Mouse (Mus musculus): Measurements from ENCODE around the gene Pip4p1. TPM values are rescaled to one million over a fixed set of nuclear protein-coding genes. Genes with fewer than 3 reads are reported as not detected.
A peak's percentile ranks its signal among the peaks of the same experiment; 100 is the strongest.
"Not testable (repeated sequence)": the region's sequence is repeated elsewhere in the genome, so short reads cannot be mapped to it uniquely, and the experiment has no call there.

The Pip4p1 gene
- polyA plus RNA-seq, 1 experiment from 2014 or later = 54.5 TPM

- not testable (repeated sequence) for H3K27me3 ChIP-seq; ATAC-seq (ENCODE audit: insufficient number of reproducible peaks, insufficient read depth, low FRiP score, low TSS enrichment); H3K36me3 ChIP-seq; H3K27ac ChIP-seq; H3K4me3 ChIP-seq; H3K9me3 ChIP-seq; H3K4me2 ChIP-seq (replicated peaks); H3K4me1 ChIP-seq; H3K9ac ChIP-seq
- 87% methylated on average over 5 of the region's 5 CpGs for WGBS
These were observed 27.8 kb upstream of the Pip4p1 start for GRCm38 (mm10) chr14:50958289-50958995.

DNA sequence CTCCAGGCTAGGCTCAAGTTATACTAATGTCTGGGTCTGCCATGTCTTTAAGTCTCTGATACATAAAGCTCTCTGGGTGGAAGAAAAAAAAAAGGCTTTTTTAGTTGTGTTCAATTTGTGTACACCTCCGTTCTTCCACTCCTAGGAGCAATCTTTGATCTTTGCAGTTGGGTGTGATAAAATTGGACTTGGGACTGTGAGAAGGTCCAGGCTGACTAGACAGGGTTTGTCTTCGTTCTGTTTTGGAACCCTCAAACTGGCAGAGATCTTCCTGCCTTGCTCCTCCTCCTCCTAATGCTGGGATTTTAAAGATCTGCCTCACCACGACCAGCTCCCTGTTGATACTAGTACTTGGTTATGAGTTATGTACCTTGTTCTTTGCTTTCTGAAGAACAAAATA is 26.5 kb upstream of the Pip4p1 start:
- WGBS = 69% methylated on average over 3 of the region's 3 CpGs
- H3K4me3 ChIP-seq; ATAC-seq (ENCODE audit: insufficient number of reproducible peaks, insufficient read depth, low FRiP score, low TSS enrichment); H3K27ac ChIP-seq; H3K9ac ChIP-seq; H3K4me2 ChIP-seq (replicated peaks); H3K4me1 ChIP-seq; H3K27me3 ChIP-seq; H3K9me3 ChIP-seq; H3K36me3 ChIP-seq: not testable (repeated sequence)

GRCm38 (mm10) chr14:50956724-50957123 is 26.1 kb upstream of the Pip4p1 start:
- not testable (repeated sequence) for H3K27me3 ChIP-seq; ATAC-seq (ENCODE audit: insufficient number of reproducible peaks, insufficient read depth, low FRiP score, low TSS enrichment)

GRCm38 (mm10) chr14:50955942-50956508 is 25.4 kb upstream of the Pip4p1 start, which contains the start of gene Pnp2:
TSS of gene Pnp2 (plus strand) at chr14:50955992.
- not testable (repeated sequence) for H3K4me1 ChIP-seq, H3K9ac ChIP-seq, H3K36me3 ChIP-seq, H3K27me3 ChIP-seq, H3K27ac ChIP-seq, H3K9me3 ChIP-seq
- 0 out of 2 replicates have a peak within 1 kb of the TSS, but pooled peaks have one; percentile 4 for H3K4me3 ChIP-seq
- 6% methylated on average over 18 of the region's 19 CpGs for WGBS
- peak; percentile 75 for ATAC-seq (ENCODE audit: insufficient number of reproducible peaks, insufficient read depth, low FRiP score, low TSS enrichment)
- H3K4me2 ChIP-seq (replicated peaks) = peak within 1 kb of the TSS; percentile 36

More at GRCm38 (mm10) chr14:50956724-50957123, 26.1 kb upstream of the Pip4p1 start:
- WGBS = 76% methylated on average over 6 of the region's 6 CpGs
- H3K4me1 ChIP-seq; H3K36me3 ChIP-seq; H3K4me2 ChIP-seq (replicated peaks); H3K27ac ChIP-seq; H3K9ac ChIP-seq; H3K4me3 ChIP-seq; H3K9me3 ChIP-seq: not testable (repeated sequence)

DNA sequence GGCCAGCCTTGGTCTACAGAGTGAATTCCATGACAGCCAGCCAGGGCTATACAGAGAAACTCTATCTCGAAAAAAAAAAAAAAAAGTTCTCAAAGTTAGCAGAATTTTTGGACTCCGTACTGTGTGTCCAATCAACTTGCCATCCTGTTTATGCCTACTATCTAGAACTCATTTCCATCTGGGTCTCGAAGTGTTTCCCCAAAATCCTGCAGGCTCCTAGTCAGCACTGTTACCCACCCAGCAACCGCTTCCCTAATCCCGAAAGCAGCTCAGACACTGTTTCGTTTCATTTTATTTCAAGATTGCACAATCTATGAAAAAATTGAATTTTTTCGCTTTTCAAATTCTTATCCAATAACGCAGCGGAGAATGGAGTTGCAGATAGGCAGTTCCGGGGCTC is 24.8 kb upstream of the Pip4p1 start:
- H3K27ac ChIP-seq = no peak overlapping the region
- no peak overlapping the region for H3K4me3 ChIP-seq
- 89% methylated on average over 10 of the region's 10 CpGs for WGBS
- H3K36me3 ChIP-seq = peaks cover 8% of the 10 kb centered on the region
- no peak overlapping the region for H3K9ac ChIP-seq
- ATAC-seq (ENCODE audit: insufficient number of reproducible peaks, insufficient read depth, low FRiP score, low TSS enrichment) = no peak
- H3K4me2 ChIP-seq (replicated peaks) = no peak overlapping the region
- no peaks in the 10 kb centered on the region for H3K9me3 ChIP-seq
- H3K4me1 ChIP-seq = no peaks in the 10 kb centered on the region
- no peaks in the 10 kb centered on the region for H3K27me3 ChIP-seq

- WGBS = 30% methylated on average over 3 of the region's 3 CpGs
- not testable (repeated sequence) for H3K27ac ChIP-seq; H3K4me1 ChIP-seq; H3K9ac ChIP-seq; H3K9me3 ChIP-seq; H3K27me3 ChIP-seq; H3K36me3 ChIP-seq; ATAC-seq (ENCODE audit: insufficient number of reproducible peaks, insufficient read depth, low FRiP score, low TSS enrichment)
- H3K4me2 ChIP-seq (replicated peaks) = peak overlapping the region; percentile 65
- peak overlapping the region; percentile 42 for H3K4me3 ChIP-seq
These were observed 14.9 kb upstream of the Pip4p1 start for GRCm38 (mm10) chr14:50945526-50945925.

GRCm38 (mm10) chr14:50945081-50945480 is 14.4 kb upstream of the Pip4p1 start:
- H3K9me3 ChIP-seq; H3K27me3 ChIP-seq; H3K4me1 ChIP-seq; ATAC-seq (ENCODE audit: insufficient number of reproducible peaks, insufficient read depth, low FRiP score, low TSS enrichment); H3K36me3 ChIP-seq: not testable (repeated sequence)
- Histone ChIP-seq H3K4me2 (replicated peaks) (peak overlapping the region; percentile 65), H3K27ac (peak overlapping the region; percentile 86), H3K4me3 (peak overlapping the region; percentile 42), H3K9ac (peak overlapping the region; percentile 62)
- WGBS = 8% methylated on average over 6 of the region's 6 CpGs

- H3K9me3 ChIP-seq, H3K4me1 ChIP-seq, H3K27me3 ChIP-seq, H3K36me3 ChIP-seq: not testable (repeated sequence)
- peak overlapping the region; percentile 42 for H3K4me3 ChIP-seq
- H3K4me2 ChIP-seq (replicated peaks) = peak overlapping the region; percentile 65
- peak overlapping the region; percentile 86 for H3K27ac ChIP-seq
- H3K9ac ChIP-seq = peak overlapping the region; percentile 62
- WGBS = under 1% methylated on average over 15 of the region's 15 CpGs
- peak; percentile 96 for ATAC-seq (ENCODE audit: insufficient number of reproducible peaks, insufficient read depth, low FRiP score, low TSS enrichment)
These were observed 14.0 kb upstream of the Pip4p1 start for GRCm38 (mm10) chr14:50944668-50945033.

DNA sequence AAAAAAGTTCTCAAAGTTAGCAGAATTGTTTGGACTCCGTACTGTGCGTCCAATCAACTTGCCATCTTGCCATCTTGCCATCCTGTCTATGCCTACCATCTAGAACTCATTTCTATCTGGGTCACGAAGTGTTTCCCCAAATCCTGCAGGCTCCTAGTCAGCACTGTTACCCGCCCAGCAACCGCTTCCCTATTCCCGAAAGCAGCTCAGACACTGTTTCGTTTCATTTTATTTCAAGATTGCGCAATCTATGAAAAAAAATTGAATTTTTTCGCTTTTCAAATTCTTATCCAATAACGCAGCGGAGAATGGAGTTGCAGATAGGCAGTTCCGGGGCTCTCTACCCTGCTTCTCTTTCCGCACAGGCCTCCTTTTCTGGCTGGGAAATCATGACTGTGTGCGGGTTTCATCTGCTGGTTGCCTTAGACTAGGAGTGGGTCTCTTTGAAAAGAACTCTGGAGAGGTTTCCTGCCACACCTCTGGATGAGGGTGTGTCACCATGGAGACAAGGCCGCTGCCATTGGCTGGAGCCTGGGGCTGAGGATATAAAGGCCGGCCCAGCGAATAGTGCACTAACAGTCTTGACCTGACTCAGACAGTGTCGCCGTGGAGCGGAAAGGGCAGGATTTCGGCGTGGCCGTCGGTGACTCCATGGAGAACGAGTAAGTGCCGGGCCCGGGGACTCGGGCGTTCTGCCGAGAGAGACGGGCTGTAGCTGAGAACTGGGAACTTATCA is 13.4 kb upstream of the Pip4p1 start, which contains the start of gene Gm49342:
TSS of gene Gm49342 (plus strand) at position 586 of the 736 bp plus-strand sequence.
- Histone ChIP-seq H3K36me3 (no peaks in the 10 kb centered on the region), H3K9ac (peak within 1 kb of the TSS; percentile 62), H3K4me1 (no peaks in the 10 kb centered on the region), H3K27ac (peak within 1 kb of the TSS; percentile 86), H3K9me3 (no peaks in the 10 kb centered on the region), H3K4me2 (replicated peaks) (peak within 1 kb of the TSS; percentile 65), H3K27me3 (no peaks in the 10 kb centered on the region), H3K4me3 (peak within 1 kb of the TSS; percentile 42)
- ATAC-seq (ENCODE audit: insufficient number of reproducible peaks, insufficient read depth, low FRiP score, low TSS enrichment) = peak; percentile 96
- 19% methylated on average over 31 of the region's 31 CpGs for WGBS

DNA sequence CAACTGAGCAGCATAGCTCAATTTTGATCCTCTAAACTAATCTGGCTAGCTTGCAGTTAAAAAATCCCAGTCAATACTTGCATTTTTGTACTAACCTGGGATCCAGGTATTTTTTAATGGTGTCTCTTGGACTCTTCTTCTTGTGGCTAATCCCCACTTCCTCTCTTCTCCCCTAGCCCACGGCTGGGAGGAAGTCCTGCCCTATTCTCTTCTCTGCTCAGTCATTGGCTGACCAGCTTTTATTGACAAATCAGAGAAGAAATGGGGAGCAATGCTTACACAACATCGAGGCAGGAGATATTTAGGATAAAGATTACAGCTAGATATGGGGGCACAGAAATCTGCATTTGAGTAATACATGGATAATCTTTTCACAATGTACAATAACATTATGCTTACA is 8.3 kb upstream of the Pip4p1 start:
- Histone ChIP-seq H3K4me2 (replicated peaks) (no peak overlapping the region), H3K4me1 (no peaks in the 10 kb centered on the region), H3K36me3 (no peaks in the 10 kb centered on the region), H3K9me3 (no peaks in the 10 kb centered on the region), H3K27me3 (no peaks in the 10 kb centered on the region), H3K9ac (no peak overlapping the region), H3K4me3 (no peak overlapping the region), H3K27ac (no peak overlapping the region)
- ATAC-seq (ENCODE audit: insufficient number of reproducible peaks, insufficient read depth, low FRiP score, low TSS enrichment) = no peak
- WGBS = 38% methylated on average over 2 of the region's 2 CpGs

GRCm38 (mm10) chr14:50938119-50938908 is 7.7 kb upstream of the Pip4p1 start:
- Histone ChIP-seq H3K4me3 (no peak overlapping the region), H3K36me3 (no peaks in the 10 kb centered on the region), H3K9me3 (no peaks in the 10 kb centered on the region), H3K4me1 (no peaks in the 10 kb centered on the region), H3K27ac (no peak overlapping the region), H3K27me3 (no peaks in the 10 kb centered on the region), H3K4me2 (replicated peaks) (no peak overlapping the region), H3K9ac (no peak overlapping the region)
- 89% methylated on average over 3 of the region's 3 CpGs for WGBS
- no peak for ATAC-seq (ENCODE audit: insufficient number of reproducible peaks, insufficient read depth, low FRiP score, low TSS enrichment)
